Mouse (Mus musculus) bone marrow, adult 2 months (tissue): ENCODE measurements around the gene Tmed3. TPM values are rescaled to one million over a fixed set of nuclear protein-coding genes. Genes with fewer than 3 reads are reported as not detected.
A peak's percentile ranks its signal among the peaks of the same experiment; 100 is the strongest.

Source experiments
- H3K27ac ChIP-seq: fragments of 200-500 bp; 2 replicates; pipeline ENCODE4 v1.5.1; 2012; ENCODE audit warnings: low read depth, mild to moderate bottlenecking, control low read depth, inconsistent platforms, low read length; ENCODE audit not compliant: control insufficient read depth, poor library complexity, insufficient read depth
- H3K4me1 ChIP-seq: fragments of 200-500 bp; 2 replicates; pipeline ENCODE4 v1.6.1; 2011; ENCODE audit warnings: low read length; ENCODE audit not compliant: control insufficient read depth, insufficient read depth
- H3K4me3 ChIP-seq: fragments of 200-500 bp; replicated peaks from 2 replicates; pipeline ENCODE3; 2011; ENCODE audit warnings: mild to moderate bottlenecking, low read depth, low read length, control low read depth; ENCODE audit not compliant: control insufficient read depth
- CTCF ChIP-seq: fragments of 200-500 bp; IDR thresholded peaks from 2 replicates; pipeline ENCODE4 v1.5.1; 2011; ENCODE audit warnings: low read length, control low read depth; ENCODE audit not compliant: control insufficient read depth, insufficient read depth
- POLR2A ChIP-seq: fragments of 200-500 bp; IDR thresholded peaks from 2 replicates; pipeline ENCODE4 v1.6.1; 2011; ENCODE audit warnings: low read depth, mild to moderate bottlenecking, control low read depth, low read length, borderline replicate concordance; ENCODE audit not compliant: control insufficient read depth
- WGBS: fragments of 180-500 bp; shearing (Covaris S2); methylation state at CpG from one replicate; pipeline ENCODE4 v1.1.7; 2018; 5-methylcytosine and 5-hydroxymethylcytosine counted together
- polyA plus RNA-seq: library from polyadenylated mRNA; stranded (reverse); fragments of >200 nt; gene quantifications from 2 replicates; pipeline ENCODE4 v1.2.4, GENCODE M21; 2011; ENCODE audit warnings: low replicate concordance; ENCODE audit not compliant: missing spikeins, insufficient read depth, insufficient read length

Gene Tmed3
- polyA plus RNA-seq, 1 experiment = 57.8 TPM

GRCm38 (mm10) chr9:89693670-89694069, 11.2 kb downstream of the Tmed3 start:
- WGBS = 77% methylated on average over 2 of the region's 2 CpGs
- H3K4me1 ChIP-seq = peaks cover 2% of the 10 kb centered on the region
- no peak overlapping the region for H3K4me3 ChIP-seq
- H3K27ac ChIP-seq = no peak overlapping the region
- TF ChIP-seq POLR2A (no peak), CTCF (no peak)

DNA sequence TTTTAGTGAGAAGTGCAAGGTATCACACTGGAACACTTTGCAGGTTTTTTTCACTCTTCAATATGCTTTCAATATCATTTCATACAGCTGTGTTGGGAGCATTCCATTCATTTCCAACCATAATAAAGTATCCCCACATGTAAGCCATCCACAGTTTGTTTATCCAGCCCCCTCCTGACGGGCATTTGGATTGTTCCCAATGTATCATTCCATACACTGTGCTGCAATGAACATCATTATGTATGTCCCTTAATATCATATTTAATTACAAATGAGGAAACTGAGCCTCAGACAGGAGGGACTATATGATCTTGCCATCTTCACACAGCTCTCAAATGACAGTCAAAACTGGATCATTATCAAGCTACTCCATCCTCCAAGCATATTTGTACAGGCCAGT, 15.7 kb downstream of the Tmed3 start:
- WGBS = 60% methylated on average over 1 of the region's 1 CpGs
- no peaks in the 10 kb centered on the region for H3K4me1 ChIP-seq
- no peak overlapping the region for H3K27ac ChIP-seq
- TF ChIP-seq POLR2A (no peak), CTCF (no peak)
- no peak overlapping the region for H3K4me3 ChIP-seq

- Histone ChIP-seq H3K27ac (no peak overlapping the region), H3K4me3 (no peak overlapping the region), H3K4me1 (no peaks in the 10 kb centered on the region)
- TF ChIP-seq POLR2A = no peak
- TF ChIP-seq CTCF = peak; percentile 59
- WGBS = 53% methylated on average over 10 of the region's 10 CpGs
Measured at GRCm38 (mm10) chr9:89687503-89688226, 17.2 kb downstream of the Tmed3 start.

DNA sequence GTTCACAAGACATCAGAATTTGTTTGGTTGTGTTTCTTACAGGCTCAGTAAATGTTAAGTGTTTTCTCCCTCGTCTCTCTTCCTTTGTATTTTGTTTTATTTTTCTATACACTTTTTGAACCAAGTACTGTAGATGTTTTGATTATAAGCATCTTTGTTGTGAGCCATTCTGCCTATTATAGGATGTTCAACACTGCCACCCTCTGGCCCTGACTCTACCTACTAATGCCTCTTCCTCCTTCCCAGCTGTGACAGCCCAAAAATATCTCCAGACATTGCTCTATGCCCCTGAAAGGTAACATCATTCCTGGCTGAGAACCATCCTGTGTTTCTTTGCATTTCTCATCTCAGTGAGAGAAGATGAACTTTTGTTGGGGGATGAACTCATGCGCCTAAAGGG, 18.6 kb downstream of the Tmed3 start:
- H3K27ac ChIP-seq = no peak overlapping the region
- WGBS = 57% methylated on average over 2 of the region's 2 CpGs
- H3K4me1 ChIP-seq = no peaks in the 10 kb centered on the region
- no peak overlapping the region for H3K4me3 ChIP-seq
- TF ChIP-seq CTCF (no peak), POLR2A (no peak)

DNA sequence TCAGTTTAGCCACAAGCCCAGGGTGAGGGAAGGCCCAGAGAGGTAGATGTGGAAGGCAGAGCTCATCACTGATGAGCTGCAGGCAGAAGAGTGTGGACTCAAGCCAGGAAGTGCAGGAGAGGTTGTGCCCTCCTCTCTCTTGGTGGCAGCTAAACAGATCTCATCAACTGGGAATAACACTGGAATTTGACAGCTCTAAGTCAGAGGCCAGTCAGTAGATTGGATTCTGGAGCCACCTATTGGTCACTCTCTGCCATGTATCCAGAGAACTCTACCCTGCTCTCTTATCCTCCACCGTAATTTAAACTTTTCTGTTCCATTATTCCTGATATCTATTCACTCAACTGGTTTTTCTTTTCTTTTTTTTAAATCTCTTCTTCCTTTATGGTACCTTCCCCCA, 25.9 kb downstream of the Tmed3 start:
- 49% methylated on average over 1 of the region's 1 CpGs for WGBS
- no peak overlapping the region for H3K27ac ChIP-seq
- TF ChIP-seq CTCF = no peak
- TF ChIP-seq POLR2A = no peak
- no peak overlapping the region for H3K4me3 ChIP-seq
- H3K4me1 ChIP-seq = peaks cover 1% of the 10 kb centered on the region; the same call in 1 of the 2 replicates

DNA sequence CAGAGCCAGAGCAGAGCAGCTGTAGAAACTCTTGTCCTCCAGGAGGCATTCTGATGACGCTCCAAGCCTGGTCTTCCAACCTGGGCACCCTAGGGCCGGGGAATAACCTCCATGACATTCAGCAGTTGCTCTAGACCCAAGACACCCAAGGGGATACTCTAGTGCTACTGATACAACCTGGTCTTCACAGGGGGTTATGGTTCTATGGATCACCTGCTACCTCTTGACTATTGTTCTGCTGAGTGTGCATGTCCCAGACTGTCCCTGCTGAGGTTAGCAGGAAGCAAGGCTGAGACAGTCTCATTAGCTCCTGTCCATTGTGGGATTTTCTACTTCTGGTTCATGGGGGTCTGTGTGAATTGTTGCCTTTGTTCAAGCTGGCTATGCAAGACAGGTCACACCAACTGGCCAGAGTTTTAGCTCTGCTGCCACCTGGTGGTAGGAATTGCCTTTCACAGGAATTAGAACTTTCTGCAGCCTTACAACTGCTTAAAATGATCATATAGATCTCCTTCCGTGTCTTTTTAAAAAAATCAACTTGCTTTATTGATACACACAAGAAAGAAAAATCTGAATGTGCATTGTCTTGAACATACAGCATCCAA, 30.8 kb downstream of the Tmed3 start:
- no peak overlapping the region for H3K4me3 ChIP-seq
- 47% methylated on average over 3 of the region's 3 CpGs for WGBS
- peaks cover 1% of the 10 kb centered on the region; the same call in 1 of the 2 replicates for H3K4me1 ChIP-seq
- no peak overlapping the region for H3K27ac ChIP-seq
- no peak for TF ChIP-seq POLR2A
- TF ChIP-seq CTCF = peak; percentile 73

GRCm38 (mm10) chr9:89673402-89673801, 31.5 kb downstream of the Tmed3 start:
- H3K4me1 ChIP-seq = peaks cover 1% of the 10 kb centered on the region; the same call in 1 of the 2 replicates
- 9% methylated on average over 1 of the region's 1 CpGs for WGBS
- no peak overlapping the region for H3K27ac ChIP-seq
- no peak overlapping the region for H3K4me3 ChIP-seq
- no peak for TF ChIP-seq CTCF
- TF ChIP-seq POLR2A = no peak

GRCm38 (mm10) chr9:89669878-89670277, 35.0 kb downstream of the Tmed3 start:
- WGBS = 45% methylated on average over 4 of the region's 4 CpGs
- Histone ChIP-seq H3K4me3 (no peak overlapping the region), H3K4me1 (peaks cover 1% of the 10 kb centered on the region; the same call in 1 of the 2 replicates), H3K27ac (no peak overlapping the region)
- TF ChIP-seq CTCF (no peak), POLR2A (no peak)
